Mouse (Mus musculus) ES-E14 (cell line): ENCODE data around the gene Prm2.

Experiments
- MAFK ChIP-seq: IDR thresholded peaks from 2 replicates; pipeline ENCODE4 v1.6.1; 2014; ENCODE audit warnings: mild to moderate bottlenecking, low read depth, low read length, inconsistent platforms; ENCODE audit not compliant: insufficient read depth
- ZC3H11A ChIP-seq: IDR thresholded peaks from 2 replicates; pipeline ENCODE4 v1.6.1; 2012; ENCODE audit warnings: low read depth, mild to moderate bottlenecking, inconsistent platforms, low read length, borderline replicate concordance

GRCm38 (mm10) chr16:10754521-10755296 is 41.2 kb downstream of the Prm2 start:
- no peak for TF ChIP-seq MAFK
- TF ChIP-seq ZC3H11A: no peak
